Mouse (Mus musculus) megakaryocyte, embryonic 14.5 days (primary cell): ENCODE results near the gene Mpnd.

Source experiments
- FLI1 ChIP-seq: IDR thresholded peaks from 2 replicates; pipeline ENCODE4 v1.6.1; 2012; ENCODE audit warnings: low read length, inconsistent platforms, mixed read lengths
- GATA1 ChIP-seq: IDR thresholded peaks from 3 replicates; pipeline ENCODE4 v1.6.1; 2012; ENCODE audit warnings: mixed read lengths, low read length, inconsistent platforms, borderline replicate concordance

DNA sequence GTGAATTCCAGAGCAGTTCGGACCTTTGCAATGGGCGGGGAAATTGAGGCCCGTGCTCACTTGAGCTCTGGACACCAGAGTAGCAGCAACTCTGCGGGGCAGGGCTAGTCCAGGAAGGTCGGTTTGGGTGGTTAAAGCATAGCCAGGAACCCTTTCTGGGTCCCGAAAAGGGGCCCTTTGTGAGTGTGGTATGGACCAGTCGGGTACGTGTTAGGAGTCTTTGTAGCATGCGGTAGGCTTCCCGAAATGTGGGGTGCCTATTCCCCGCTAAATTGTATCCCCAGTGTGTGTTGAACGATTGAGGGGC lies 35.3 kb downstream of the Mpnd start:
- TF ChIP-seq GATA1 (no peak), FLI1 (no peak)
